Mouse (Mus musculus): ENCODE data around the gene Rnf17. TPM values are rescaled to one million over a fixed set of nuclear protein-coding genes. Genes with fewer than 3 reads are reported as not detected.

The Rnf17 gene
- total RNA-seq (2021): under 1 TPM; 0.24 to 0.67 TPM

GRCm38 (mm10) chr14:56402311-56403071, at the start of gene Rnf17:
Gene Rnf17, plus strand, starts transcription at chr14:56402581.
- intact Hi-C loops (cut with DNase I): no loop called here
- DNase-seq: no peak

GRCm38 (mm10) chr14:56354803-56355202, 47.6 kb upstream of the Rnf17 start:
- intact Hi-C loops (cut with DNase I): no loop called here
- DNase-seq: no peak

- intact Hi-C loops (cut with DNase I): no loop called here
- DNase-seq: no peak
These were observed 47.0 kb upstream of the Rnf17 start for GRCm38 (mm10) chr14:56355396-56355795.

- intact Hi-C loops (cut with DNase I): no loop called here
These were observed 46.2 kb upstream of the Rnf17 start for GRCm38 (mm10) chr14:56356196-56356595.

GRCm38 (mm10) chr14:56358422-56358821, 44.0 kb upstream of the Rnf17 start:
- intact Hi-C loops (cut with DNase I): no loop called here
- DNase-seq: no peak

More at GRCm38 (mm10) chr14:56356196-56356595, 46.2 kb upstream of the Rnf17 start:
- no peak for DNase-seq

GRCm38 (mm10) chr14:56359131-56359530, 43.2 kb upstream of the Rnf17 start:
- DNase-seq: no peak
- intact Hi-C loops (cut with DNase I): no loop called here

- intact Hi-C loops (cut with DNase I): no loop called here
These were observed 37.6 kb upstream of the Rnf17 start, which contains the start of gene Atp12a for GRCm38 (mm10) chr14:56364711-56365237. Gene Atp12a, plus strand, starts transcription at chr14:56365068.

GRCm38 (mm10) chr14:56365292-56365691, 37.1 kb upstream of the Rnf17 start:
- no peak for DNase-seq
- intact Hi-C loops (cut with DNase I): no loop called here

More at GRCm38 (mm10) chr14:56364711-56365237, 37.6 kb upstream of the Rnf17 start, which contains the start of gene Atp12a:
- no peak for DNase-seq

GRCm38 (mm10) chr14:56366712-56367111, 35.7 kb upstream of the Rnf17 start:
- intact Hi-C loops (cut with DNase I): no loop called here
- DNase-seq: no peak

GRCm38 (mm10) chr14:56368834-56369233, 33.5 kb upstream of the Rnf17 start:
- no peak for DNase-seq
- intact Hi-C loops (cut with DNase I): no loop called here

- DNase-seq: peak; percentile 72 to 76
- intact Hi-C loops (cut with DNase I): loop anchor here (2.0 to 5.0 kb wide), 4 partner anchors 23 to 697 kb away; no protein-coding TSS in a partner anchor
These were observed 26.6 kb upstream of the Rnf17 start for GRCm38 (mm10) chr14:56375731-56376130.

GRCm38 (mm10) chr14:56377745-56378144, 24.6 kb upstream of the Rnf17 start:
- DNase-seq: no peak
- intact Hi-C loops (cut with DNase I): loop anchor here (5.0 kb wide), 2 partner anchors 90 to 695 kb away; no protein-coding TSS in a partner anchor

- no peak for DNase-seq
- intact Hi-C loops (cut with DNase I): loop anchor here (5.0 kb wide), 2 partner anchors 88 to 693 kb away; no protein-coding TSS in a partner anchor
These were observed 23.0 kb upstream of the Rnf17 start for GRCm38 (mm10) chr14:56379336-56379735.

- intact Hi-C loops (cut with DNase I): no loop called here
- no peak for DNase-seq
These were observed 20.0 kb upstream of the Rnf17 start for GRCm38 (mm10) chr14:56382366-56382765.

GRCm38 (mm10) chr14:56390247-56390646, 12.1 kb upstream of the Rnf17 start:
- no peak for DNase-seq
- intact Hi-C loops (cut with DNase I): no loop called here

- no peak for DNase-seq
- intact Hi-C loops (cut with DNase I): no loop called here
These were observed 8.6 kb upstream of the Rnf17 start for GRCm38 (mm10) chr14:56393704-56394312.

GRCm38 (mm10) chr14:56398001-56398400, 4.4 kb upstream of the Rnf17 start:
- intact Hi-C loops (cut with DNase I): loop anchor here (2.0 to 5.0 kb wide), 2 partner anchors 23 to 86 kb away; no protein-coding TSS in a partner anchor
- peak; percentile 4 to 10 for DNase-seq

- DNase-seq: no peak
- intact Hi-C loops (cut with DNase I): no loop called here
These were observed 643 bp downstream of the Rnf17 start for GRCm38 (mm10) chr14:56403072-56403375.

- no peak for DNase-seq
- intact Hi-C loops (cut with DNase I): no loop called here
These were observed 59.7 kb downstream of the Rnf17 start for GRCm38 (mm10) chr14:56462090-56462489.

- no peak for DNase-seq
- intact Hi-C loops (cut with DNase I): no loop called here
These were observed 60.3 kb downstream of the Rnf17 start for GRCm38 (mm10) chr14:56462729-56463128.

- DNase-seq: no peak
- intact Hi-C loops (cut with DNase I): loop anchor here (5.0 kb wide), 1 partner anchor 91 kb away; no protein-coding TSS in a partner anchor
These were observed 65.8 kb downstream of the Rnf17 start for GRCm38 (mm10) chr14:56468145-56468544.

Measured in heart, postnatal 36 days (tissue).